Mouse (Mus musculus): ENCODE measurements around the gene Gm28434. TPM values are rescaled to one million over a fixed set of nuclear protein-coding genes. Genes with fewer than 3 reads are reported as not detected.

Gene Gm28434
- not detected for polyA plus RNA-seq (2014; fragmentation: Illumina TruSeq; extraction: RNeasy Lipid Tissue Mini Kit (QIAGEN cat#74804); ENCODE audit: low read depth, low replicate concordance)

DNA sequence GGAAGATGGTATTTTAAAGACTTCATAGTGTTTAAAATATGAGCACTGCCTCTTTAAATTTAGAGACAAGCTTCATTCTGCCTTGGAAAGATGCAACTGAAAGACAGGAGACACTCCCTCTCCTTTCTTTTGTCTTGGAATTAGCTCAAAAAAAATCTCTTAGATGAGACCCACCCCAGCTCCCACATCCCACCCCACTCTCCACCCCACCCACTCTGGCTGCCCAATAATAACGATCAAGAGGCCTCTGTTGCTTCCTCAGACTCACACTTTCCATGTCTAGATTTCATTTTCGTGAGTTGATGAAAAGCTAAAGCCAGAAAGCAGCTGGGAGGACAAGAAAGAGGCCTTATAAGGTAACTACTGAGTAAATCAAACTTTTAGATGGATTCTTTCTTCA, at the start of gene Gm28434, which contains the start of gene 2310003L06Rik:
Gene Gm28434, plus strand, starts transcription at position 317 of the 400 bp plus-strand sequence.
Gene 2310003L06Rik, plus strand, starts transcription at position 259 of the 400 bp plus-strand sequence.

DNA sequence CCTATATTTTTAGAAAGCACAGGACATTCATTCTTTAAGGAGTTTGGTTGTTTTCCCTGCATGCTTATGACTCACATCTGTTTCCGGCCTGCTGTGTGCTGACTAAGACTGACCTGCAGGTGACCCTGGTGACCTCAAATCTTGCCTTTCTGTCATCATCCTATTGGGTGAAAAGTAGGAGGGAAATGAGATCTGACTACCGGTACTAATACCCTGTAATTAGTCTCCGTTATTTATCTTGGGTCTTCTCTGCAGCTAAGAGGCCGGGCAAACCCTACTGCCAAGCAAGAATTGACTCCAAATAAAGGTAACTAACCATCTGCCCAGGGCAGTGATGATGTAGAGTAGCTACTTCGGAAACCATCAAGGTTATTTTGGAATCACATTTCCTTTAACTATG, 43.9 kb upstream of the Gm28434 start, which contains the start of gene Csn3:
Gene Csn3, plus strand, starts transcription at position 208 of the 400 bp plus-strand sequence.

DNA sequence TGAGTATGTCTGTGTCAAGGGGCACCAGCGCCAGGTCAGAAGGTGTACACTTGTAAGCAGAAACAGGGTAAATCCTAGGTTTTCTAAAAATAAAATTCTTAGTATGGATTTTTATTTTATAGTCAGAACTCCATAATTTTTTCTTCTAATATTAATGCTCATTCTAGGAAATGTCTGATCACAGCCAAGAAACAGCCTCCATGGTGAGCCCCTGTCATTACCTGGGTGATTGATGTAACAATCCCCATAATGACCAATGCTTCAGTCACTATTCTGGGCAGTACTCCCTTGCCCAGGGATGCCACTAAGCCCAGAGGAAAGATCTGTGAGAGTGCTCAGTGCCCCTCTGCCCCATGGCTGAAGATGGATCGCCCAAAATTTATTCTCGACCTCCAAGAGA, 9.8 kb downstream of the Gm28434 start, which contains the start of gene Cabs1:
Gene Cabs1, plus strand, starts transcription at position 301 of the 400 bp plus-strand sequence.

DNA sequence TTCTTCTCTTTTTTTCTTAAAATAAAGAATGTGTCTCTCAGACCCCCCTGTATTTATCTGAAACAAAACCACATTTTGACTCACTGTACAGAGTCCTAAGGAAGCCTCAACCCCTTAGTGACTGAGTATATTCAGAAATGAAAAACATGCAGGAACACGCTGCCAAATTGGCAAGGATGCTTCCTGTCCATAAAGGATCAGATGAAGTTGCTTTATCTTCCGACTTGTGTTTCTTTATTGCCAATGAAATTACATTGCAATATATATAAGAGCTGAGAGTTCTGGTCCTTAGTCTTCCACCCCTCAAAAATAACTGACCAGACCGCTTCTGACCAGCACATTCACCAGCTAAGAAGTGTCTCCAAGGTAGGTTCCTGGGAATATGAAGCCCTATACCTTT, 32.9 kb downstream of the Gm28434 start, which contains the start of gene Smr3a:
Gene Smr3a, plus strand, starts transcription at position 301 of the 400 bp plus-strand sequence.

Other genes starting within 250 kb of the Gm28434 start
- not detected for gene Csn1s2a, start 194.9 kb upstream of the Gm28434 start, polyA plus RNA-seq (2014; fragmentation: Illumina TruSeq; extraction: RNeasy Lipid Tissue Mini Kit (QIAGEN cat#74804); ENCODE audit: low read depth, low replicate concordance)
- 0.91 TPM for gene Csn1s2b, start 161.4 kb upstream of the Gm28434 start, polyA plus RNA-seq (2014; fragmentation: Illumina TruSeq; extraction: RNeasy Lipid Tissue Mini Kit (QIAGEN cat#74804); ENCODE audit: low read depth, low replicate concordance)
- 299 TPM for gene Prr27, start 143.8 kb upstream of the Gm28434 start, polyA plus RNA-seq (2014; fragmentation: Illumina TruSeq; extraction: RNeasy Lipid Tissue Mini Kit (QIAGEN cat#74804); ENCODE audit: low read depth, low replicate concordance)
- 0.35 TPM for gene Odam, start 84.5 kb upstream of the Gm28434 start, polyA plus RNA-seq (2014; fragmentation: Illumina TruSeq; extraction: RNeasy Lipid Tissue Mini Kit (QIAGEN cat#74804); ENCODE audit: low read depth, low replicate concordance)
- not detected for gene Csn3, start 43.9 kb upstream of the Gm28434 start, polyA plus RNA-seq (2014; fragmentation: Illumina TruSeq; extraction: RNeasy Lipid Tissue Mini Kit (QIAGEN cat#74804); ENCODE audit: low read depth, low replicate concordance)
- gene 2310003L06Rik, start 58 bp upstream of the Gm28434 start, polyA plus RNA-seq (2014; fragmentation: Illumina TruSeq; extraction: RNeasy Lipid Tissue Mini Kit (QIAGEN cat#74804); ENCODE audit: low read depth, low replicate concordance), result not detected
- gene Cabs1, start 9.9 kb downstream of the Gm28434 start, polyA plus RNA-seq (2014; fragmentation: Illumina TruSeq; extraction: RNeasy Lipid Tissue Mini Kit (QIAGEN cat#74804); ENCODE audit: low read depth, low replicate concordance), result 2,106 TPM
- not detected for gene Smr3a, start 33.0 kb downstream of the Gm28434 start, polyA plus RNA-seq (2014; fragmentation: Illumina TruSeq; extraction: RNeasy Lipid Tissue Mini Kit (QIAGEN cat#74804); ENCODE audit: low read depth, low replicate concordance)
- not detected for gene Smr2, start 117.0 kb downstream of the Gm28434 start, polyA plus RNA-seq (2014; fragmentation: Illumina TruSeq; extraction: RNeasy Lipid Tissue Mini Kit (QIAGEN cat#74804); ENCODE audit: low read depth, low replicate concordance)
- not detected for gene Gm11116, start 142.0 kb downstream of the Gm28434 start, polyA plus RNA-seq (2014; fragmentation: Illumina TruSeq; extraction: RNeasy Lipid Tissue Mini Kit (QIAGEN cat#74804); ENCODE audit: low read depth, low replicate concordance)
- gene Gm11115, start 184.6 kb downstream of the Gm28434 start, polyA plus RNA-seq (2014; fragmentation: Illumina TruSeq; extraction: RNeasy Lipid Tissue Mini Kit (QIAGEN cat#74804); ENCODE audit: low read depth, low replicate concordance), result not detected

Measured in testis, adult 10 weeks (tissue).